Comparison of ENCODE assay signal across 14 mouse cellular contexts in genomic region chr4:85918366-85918765, GRCm38 (mm10).
"Had no signal": no experiment of that assay in that cellular context is flagged by ENCODE, and none has a peak within 500 bp of the region (broad histone marks: within the 10 kb centered on the region; RNA-seq: fewer than 3 reads in every experiment).

No protein-coding gene starts in this region.

- H3K27ac ChIP-seq: intestine, embryonic 15.5 days; limb, embryonic 15.5 days; liver, embryonic 12.5 days; midbrain, embryonic 10.5 days; neural tube, embryonic 15.5 days had no signal

- H3K27me3 ChIP-seq: intestine, embryonic 15.5 days; limb, embryonic 15.5 days; liver, embryonic 12.5 days; neural tube, embryonic 15.5 days had no signal

- H3K9me3 ChIP-seq: intestine, embryonic 15.5 days; limb, embryonic 15.5 days; midbrain, embryonic 10.5 days; neural tube, embryonic 15.5 days had no signal

- H3K4me1 ChIP-seq: intestine, embryonic 15.5 days; liver, embryonic 12.5 days; midbrain, embryonic 10.5 days; neural tube, embryonic 15.5 days had no signal

- H3K4me2 ChIP-seq: intestine, embryonic 15.5 days; limb, embryonic 15.5 days; liver, embryonic 12.5 days; lung, embryonic 14.5 days; neural tube, embryonic 15.5 days had no signal

- ATAC-seq: intestine, embryonic 15.5 days; liver, embryonic 12.5 days had no signal

- H3K36me3 ChIP-seq: intestine, embryonic 15.5 days; limb, embryonic 15.5 days; liver, embryonic 12.5 days; midbrain, embryonic 10.5 days; neural tube, embryonic 15.5 days had no signal

- DNase-seq: kidney, adult 18-20 months; kidney, postnatal 10 days; kidney, postnatal 4 days; lung, embryonic 14.5 days; lung, postnatal 10 days; lung, postnatal 4 days; midbrain, embryonic 14.5 days; thymus, postnatal 36 days had no signal

- H3K4me3 ChIP-seq: intestine, embryonic 15.5 days; limb, embryonic 15.5 days; liver, embryonic 12.5 days; midbrain, embryonic 10.5 days; myocyte; neural tube, embryonic 15.5 days had no signal

- H3K9ac ChIP-seq: intestine, embryonic 15.5 days; limb, embryonic 15.5 days; liver, embryonic 12.5 days; lung, embryonic 14.5 days; neural tube, embryonic 15.5 days had no signal
